Mouse (Mus musculus) central nervous system, embryonic 11.5 days (tissue): ENCODE data around the gene Pacrg. TPM values are rescaled to one million over a fixed set of nuclear protein-coding genes. Genes with fewer than 3 reads are reported as not detected.

Experiments used
- polyA plus RNA-seq: library from polyadenylated mRNA; depleted of rRNA; stranded (reverse); fragments of >200 nt; gene quantifications from 2 replicates; pipeline ENCODE4 v1.2.3, GENCODE M21; 2012; rRNA removed

Gene Pacrg
- 2.6 TPM in 2 replicates for polyA plus RNA-seq

GRCm38 (mm10) chr17:10840148-10840707 is at the start of gene Pacrg, which contains the start of gene Prkn:
Gene Pacrg, minus strand, starts transcription at chr17:10840311.
Gene Prkn, plus strand, starts transcription at chr17:10840384.

Other genes starting within 250 kb of the Pacrg start
- 1.5 and 1.6 TPM in 2 replicates for gene Prkn, start 73 bp upstream of the Pacrg start, polyA plus RNA-seq